Mouse (Mus musculus) stomach, postnatal 0 days (tissue): ENCODE measurements around the gene Alox5ap. TPM values are rescaled to one million over a fixed set of nuclear protein-coding genes. Genes with fewer than 3 reads are reported as not detected.

Experiments used
- ATAC-seq: fragments of 200-750 bp; cut with Nextera tagmentation; 2 replicates; pipeline ENCODE4 v1.8.0; 2017; ENCODE audit not compliant: low FRiP score, low TSS enrichment
- DNase-seq: peaks from one replicate; pipeline ENCODE4 v3.0.0-alpha.2; 2016; ENCODE audit warnings: low spot score
- H3K27ac ChIP-seq: fragments of 300-500 bp; sonication (generic); replicated peaks from 2 replicates; pipeline ENCODE4 v1.5.1; 2014; ENCODE audit warnings: mild to moderate bottlenecking, control low read depth
- H3K27me3 ChIP-seq: fragments of 300-500 bp; sonication (generic); 2 replicates; pipeline ENCODE4 v1.6.1; 2014; ENCODE audit warnings: low read length; ENCODE audit not compliant: control insufficient read depth, insufficient read depth
- H3K36me3 ChIP-seq: fragments of 300-500 bp; sonication (generic); 2 replicates; pipeline ENCODE4 v1.6.1; 2014; ENCODE audit warnings: low read length, mixed read lengths; ENCODE audit not compliant: control insufficient read depth, insufficient read depth
- H3K4me1 ChIP-seq: fragments of 300-500 bp; sonication (generic); replicated peaks from 2 replicates; pipeline ENCODE4 v1.6.1; 2014; ENCODE audit warnings: antibody characterized with exemption; ENCODE audit not compliant: control insufficient read depth, insufficient read depth
- H3K4me2 ChIP-seq: fragments of 300-500 bp; sonication (generic); replicated peaks from 2 replicates; pipeline ENCODE4 v1.6.1; 2014; ENCODE audit warnings: low read depth, mild to moderate bottlenecking, control low read depth, moderate library complexity
- H3K4me3 ChIP-seq: fragments of 300-500 bp; sonication (generic); 2 replicates; pipeline ENCODE4 v1.5.1; 2014; ENCODE audit warnings: low read depth, low read length, control low read depth
- H3K9ac ChIP-seq: fragments of 300-500 bp; sonication (generic); 2 replicates; pipeline ENCODE4 v1.6.1; 2014; ENCODE audit warnings: mild to moderate bottlenecking, low read length, control low read depth, mixed read lengths
- H3K9me3 ChIP-seq: fragments of 300-500 bp; sonication (generic); 2 replicates; pipeline ENCODE4 v1.6.1; 2016; ENCODE audit warnings: low read length; ENCODE audit not compliant: control insufficient read depth
- CTCF ChIP-seq: IDR thresholded peaks from 2 replicates; pipeline ENCODE4 v1.5.1; 2016; ENCODE audit warnings: antibody characterized with exemption, low read depth, mild to moderate bottlenecking, moderate library complexity
- EP300 ChIP-seq: optimal IDR thresholded peaks from 2 replicates; pipeline ENCODE3; 2016; ENCODE audit warnings: antibody characterized with exemption
- WGBS: fragments of 180-500 bp; shearing (Covaris S2); extraction: QIAGEN DNeasy Blood & Tissue Kit; methylation state at CpG from one replicate; pipeline ENCODE4 v1.1.7; 2014; 5-methylcytosine and 5-hydroxymethylcytosine counted together
- polyA plus RNA-seq: library from polyadenylated mRNA; unstranded; fragments of >200 nt; fragmentation: Nextera tagmentation; extraction: Ambion mirVana; gene quantifications from 2 replicates; pipeline ENCODE4 v1.2.1, GENCODE M21; 2015

Gene Alox5ap
- polyA plus RNA-seq, 1 experiment from 2014 or later: 9.3 TPM

GRCm38 (mm10) chr5:149275105-149275494, 10.5 kb downstream of the Alox5ap start:
- Histone ChIP-seq H3K27ac (no peak overlapping the region), H3K4me1 (no peaks in the 10 kb centered on the region), H3K27me3 (no peaks in the 10 kb centered on the region), H3K9ac (no peak overlapping the region), H3K4me3 (no peak overlapping the region), H3K36me3 (no peaks in the 10 kb centered on the region), H3K4me2 (no peak overlapping the region), H3K9me3 (no peaks in the 10 kb centered on the region)
- WGBS: 83% methylated on average over 1 of the region's 1 CpGs
- no peak for TF ChIP-seq EP300
- TF ChIP-seq CTCF: peak; percentile 50
- no peak for DNase-seq
- ATAC-seq: no peak

DNA sequence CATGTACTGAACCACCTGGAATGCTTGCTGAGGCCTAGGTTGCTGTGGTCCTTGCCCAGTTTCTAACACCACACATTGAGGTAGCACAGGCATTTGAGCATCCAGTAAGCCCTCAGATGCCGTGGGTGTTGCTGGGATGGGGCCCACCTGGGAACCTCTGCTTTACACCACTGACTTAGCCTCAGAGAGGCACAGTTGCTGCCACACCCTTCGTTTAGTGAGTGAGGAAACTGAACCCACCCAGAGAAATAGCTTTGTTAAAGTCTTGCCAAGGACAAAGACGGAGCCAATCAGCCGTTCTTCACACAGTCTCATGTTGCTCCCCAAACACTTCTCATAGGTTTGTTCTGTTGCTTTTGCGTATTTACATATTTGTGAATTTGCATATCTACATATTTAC, 13.0 kb downstream of the Alox5ap start:
- no peak for DNase-seq
- TF ChIP-seq CTCF (no peak), EP300 (no peak)

GRCm38 (mm10) chr5:149279273-149279844, 14.8 kb downstream of the Alox5ap start:
- peak; percentile 76; the same call in 1 of the 2 replicates for ATAC-seq
- no peaks in the 10 kb centered on the region for H3K36me3 ChIP-seq
- TF ChIP-seq CTCF: peak; percentile 64
- no peak for TF ChIP-seq EP300

More for the DNA sequence above, 13.0 kb downstream of the Alox5ap start:
- Histone ChIP-seq H3K27me3 (no peaks in the 10 kb centered on the region), H3K36me3 (no peaks in the 10 kb centered on the region), H3K4me1 (no peaks in the 10 kb centered on the region), H3K4me3 (no peak overlapping the region), H3K4me2 (no peak overlapping the region), H3K9ac (no peak overlapping the region), H3K27ac (no peak overlapping the region), H3K9me3 (no peaks in the 10 kb centered on the region)
- ATAC-seq: no peak
- WGBS: 61% methylated on average over 5 of the region's 5 CpGs

GRCm38 (mm10) chr5:149283009-149283408, 18.4 kb downstream of the Alox5ap start:
- no peaks in the 10 kb centered on the region for H3K4me1 ChIP-seq
- no peak overlapping the region for H3K4me3 ChIP-seq
- H3K27ac ChIP-seq: no peak overlapping the region
- H3K9me3 ChIP-seq: no peaks in the 10 kb centered on the region
- H3K9ac ChIP-seq: no peak overlapping the region
- H3K4me2 ChIP-seq: no peak overlapping the region
- ATAC-seq: no peak
- H3K27me3 ChIP-seq: no peaks in the 10 kb centered on the region
- 80% methylated on average over 2 of the region's 2 CpGs for WGBS
- DNase-seq: no peak
- H3K36me3 ChIP-seq: no peaks in the 10 kb centered on the region
- TF ChIP-seq CTCF (peak; percentile 62), EP300 (no peak)

More at GRCm38 (mm10) chr5:149279273-149279844, 14.8 kb downstream of the Alox5ap start:
- Histone ChIP-seq H3K27ac (no peak overlapping the region), H3K4me3 (no peak overlapping the region), H3K9me3 (no peaks in the 10 kb centered on the region), H3K27me3 (no peaks in the 10 kb centered on the region), H3K4me2 (no peak overlapping the region), H3K4me1 (no peaks in the 10 kb centered on the region), H3K9ac (no peak overlapping the region)
- peak; percentile 33 for DNase-seq
- WGBS: 39% methylated on average over 22 of the region's 22 CpGs

- DNase-seq: no peak
- H3K4me3 ChIP-seq: no peak overlapping the region
- no peaks in the 10 kb centered on the region for H3K9me3 ChIP-seq
- no peaks in the 10 kb centered on the region for H3K27me3 ChIP-seq
- H3K9ac ChIP-seq: no peak overlapping the region
- H3K4me2 ChIP-seq: no peak overlapping the region
- ATAC-seq: no peak
- H3K4me1 ChIP-seq: no peaks in the 10 kb centered on the region
- no peaks in the 10 kb centered on the region for H3K36me3 ChIP-seq
- TF ChIP-seq EP300 (no peak), CTCF (no peak)
- H3K27ac ChIP-seq: no peak overlapping the region
Measured at GRCm38 (mm10) chr5:149283821-149284220, 19.3 kb downstream of the Alox5ap start.

DNA sequence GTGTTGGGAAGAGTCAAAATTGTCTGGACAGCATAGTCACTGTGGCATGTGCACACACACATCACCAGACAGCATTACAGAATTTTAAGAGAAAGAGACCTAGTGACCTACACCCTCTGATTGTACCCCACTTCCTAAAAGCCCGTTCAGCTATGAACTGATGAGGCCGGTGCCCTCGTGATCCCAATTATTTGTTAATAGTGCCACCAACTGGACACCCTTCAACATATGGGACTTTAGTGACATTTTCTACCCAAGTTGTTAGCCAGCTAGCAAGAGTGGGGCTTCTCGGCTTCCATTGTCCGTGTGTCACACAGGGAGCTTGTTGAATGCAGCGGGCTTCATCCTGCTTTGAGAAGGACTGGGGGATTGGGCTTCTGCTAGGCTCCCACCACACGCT, 21.5 kb downstream of the Alox5ap start:
- Histone ChIP-seq H3K4me2 (no peak overlapping the region), H3K9me3 (no peaks in the 10 kb centered on the region), H3K4me3 (no peak overlapping the region), H3K9ac (no peak overlapping the region), H3K27me3 (no peaks in the 10 kb centered on the region), H3K36me3 (no peaks in the 10 kb centered on the region), H3K4me1 (no peaks in the 10 kb centered on the region), H3K27ac (no peak overlapping the region)
- DNase-seq (no peak), ATAC-seq (no peak)
- TF ChIP-seq EP300: no peak
- TF ChIP-seq CTCF: peak; percentile 59
- WGBS: 56% methylated on average over 7 of the region's 7 CpGs
